Mouse (Mus musculus): ENCODE measurements around the gene Snhg11.

The Snhg11 gene

GRCm38 (mm10) chr2:158375443-158376122 lies at the start of gene Snhg11:
Gene Snhg11, plus strand, starts transcription at chr2:158375638.
- DNase-seq: peak; percentile 43

DNA sequence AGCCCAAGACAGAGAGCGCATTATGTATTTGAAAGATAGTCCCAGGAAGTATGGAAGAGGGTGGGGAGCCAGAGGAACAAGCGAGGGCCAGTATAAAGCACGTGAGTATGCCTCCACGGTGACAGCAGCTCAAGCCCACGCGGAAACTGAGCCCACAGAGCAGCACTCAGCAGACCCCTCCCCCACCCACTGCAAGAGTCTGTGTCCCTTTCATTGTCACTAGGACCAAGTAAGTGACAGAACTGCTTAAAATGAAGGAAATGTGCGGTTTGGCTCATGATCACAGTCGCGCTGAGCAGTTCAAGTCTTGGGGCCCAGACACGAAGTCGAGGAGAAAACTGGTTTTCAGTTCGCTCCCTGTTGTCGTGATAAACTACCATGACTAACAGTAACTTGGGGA lies 41.1 kb upstream of the Snhg11 start:
- DNase-seq: no peak

GRCm38 (mm10) chr2:158337698-158338097 lies 37.7 kb upstream of the Snhg11 start:
- DNase-seq: no peak

DNA sequence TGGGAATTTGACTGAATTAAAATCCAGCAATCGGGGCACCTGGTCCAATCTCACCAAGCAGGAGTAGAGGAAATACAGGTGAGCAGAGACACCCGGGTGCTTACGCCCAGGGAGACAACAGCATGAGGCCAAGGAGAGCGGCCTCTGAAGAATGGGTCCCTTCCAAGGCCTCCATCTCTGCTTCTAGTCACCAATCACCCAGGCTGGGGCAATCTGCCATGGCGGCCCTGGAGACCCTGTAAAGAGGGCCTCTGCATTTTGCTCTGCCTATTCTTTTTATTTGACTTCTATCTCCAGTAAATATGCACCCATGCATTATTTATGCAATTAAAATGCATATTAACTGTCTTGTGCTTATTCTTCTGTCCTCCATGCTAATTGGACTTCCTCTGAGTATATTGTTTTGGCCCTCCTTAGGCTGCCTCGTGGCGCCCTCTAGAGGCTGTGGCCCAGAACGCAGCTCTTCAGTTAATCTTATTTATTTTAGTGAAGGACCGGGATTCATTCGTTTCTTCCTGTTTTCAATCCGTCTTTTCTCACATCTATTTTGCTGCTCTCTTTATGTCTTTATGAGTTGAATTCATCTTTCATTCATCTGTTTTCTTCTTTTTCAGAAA lies 35.4 kb upstream of the Snhg11 start:
- DNase-seq: peak; percentile 67

- DNase-seq: no peak
Measured at GRCm38 (mm10) chr2:158341324-158341723, 34.1 kb upstream of the Snhg11 start.

DNA sequence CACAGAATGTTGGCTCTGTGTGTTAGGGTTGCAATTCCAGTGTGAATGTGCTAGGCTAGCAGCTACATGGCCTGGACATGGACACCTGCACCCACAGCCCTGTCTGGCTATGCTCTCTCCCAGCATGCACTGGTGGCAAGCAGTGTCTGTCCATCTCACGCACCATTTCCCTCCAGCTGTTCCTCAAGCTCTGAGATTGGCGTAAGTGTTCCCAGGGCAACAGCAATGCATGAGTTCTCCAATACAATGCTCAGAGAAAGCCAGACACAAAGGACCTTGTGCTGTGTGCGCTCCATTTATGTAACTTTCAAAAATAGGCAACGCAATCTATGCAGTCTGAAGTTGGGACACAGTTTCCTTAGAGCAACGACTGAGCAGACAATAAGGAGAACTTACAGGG lies 31.9 kb upstream of the Snhg11 start:
- no peak for DNase-seq

GRCm38 (mm10) chr2:158346467-158346866 lies 29.0 kb upstream of the Snhg11 start:
- no peak for DNase-seq

- DNase-seq: peak; percentile 72
Measured at GRCm38 (mm10) chr2:158347868-158348267, 27.6 kb upstream of the Snhg11 start.

DNA sequence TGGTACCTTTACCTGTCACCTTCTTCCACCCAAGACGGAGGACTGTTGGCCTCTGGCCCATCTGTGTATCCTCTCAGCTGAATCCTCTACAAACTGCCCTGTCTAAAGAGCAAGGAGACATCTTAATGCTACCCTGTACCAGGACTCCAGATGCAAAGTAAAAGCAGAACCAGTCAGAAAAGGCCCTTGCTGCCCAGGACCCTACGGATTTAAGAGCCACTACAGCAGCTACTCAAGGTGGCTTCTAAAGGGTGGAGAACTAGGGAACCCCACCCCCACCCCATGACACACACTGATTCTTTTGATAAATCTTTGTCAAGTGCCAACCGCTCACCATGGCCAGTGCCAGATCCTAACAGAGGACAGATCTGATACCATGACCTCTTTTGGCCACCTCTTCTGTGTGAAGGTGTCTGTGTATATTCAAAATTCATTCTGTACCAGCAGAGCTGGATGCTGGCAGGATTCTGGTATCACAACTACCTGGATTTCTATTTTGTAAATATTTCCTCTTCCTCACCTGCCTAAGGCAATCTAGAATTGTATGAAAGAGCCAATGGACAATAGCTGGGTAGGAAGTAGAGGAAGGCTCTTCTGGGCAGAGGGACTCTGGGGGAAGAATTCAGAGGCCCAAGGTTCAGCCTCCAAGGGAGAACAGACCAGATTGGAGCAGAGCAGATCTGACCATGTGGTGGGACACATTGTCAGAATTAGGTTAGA lies 22.5 kb upstream of the Snhg11 start:
- no peak for DNase-seq

DNA sequence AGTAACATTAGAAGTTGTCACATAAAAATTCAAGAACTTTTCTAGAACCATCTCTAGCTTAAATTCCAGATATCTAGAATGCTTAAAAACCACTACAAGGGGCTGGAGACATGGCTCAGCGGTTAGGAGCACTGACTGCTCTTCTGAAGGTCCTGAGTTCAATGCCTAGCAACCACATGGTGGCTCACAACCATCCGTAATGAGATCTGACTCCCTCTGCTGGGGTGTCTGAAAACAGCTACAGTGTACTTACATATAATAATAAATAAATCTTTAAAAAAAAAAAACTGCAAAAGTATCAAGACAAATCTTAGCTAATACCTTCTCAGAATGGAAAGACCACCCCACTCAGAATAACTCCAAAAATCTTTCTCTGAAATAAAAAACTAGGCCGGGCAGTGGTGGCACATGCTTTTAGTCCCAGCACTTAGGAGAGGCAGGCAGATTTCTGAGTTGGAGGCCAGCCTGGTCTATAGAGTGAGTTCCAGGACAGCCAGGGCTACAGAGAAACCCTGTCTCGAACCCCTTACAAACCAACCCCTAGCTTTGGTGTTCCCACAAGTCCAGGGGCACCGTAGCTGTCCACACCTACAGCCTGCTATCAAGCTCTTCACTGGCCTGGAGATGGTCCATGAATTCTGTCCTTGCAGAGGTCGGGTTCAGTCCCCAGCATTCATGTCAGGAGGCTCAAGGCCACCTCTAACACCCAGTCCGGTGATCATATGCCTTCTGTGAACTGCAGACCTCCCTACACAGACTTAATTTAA lies 20.9 kb upstream of the Snhg11 start:
- DNase-seq: no peak

DNA sequence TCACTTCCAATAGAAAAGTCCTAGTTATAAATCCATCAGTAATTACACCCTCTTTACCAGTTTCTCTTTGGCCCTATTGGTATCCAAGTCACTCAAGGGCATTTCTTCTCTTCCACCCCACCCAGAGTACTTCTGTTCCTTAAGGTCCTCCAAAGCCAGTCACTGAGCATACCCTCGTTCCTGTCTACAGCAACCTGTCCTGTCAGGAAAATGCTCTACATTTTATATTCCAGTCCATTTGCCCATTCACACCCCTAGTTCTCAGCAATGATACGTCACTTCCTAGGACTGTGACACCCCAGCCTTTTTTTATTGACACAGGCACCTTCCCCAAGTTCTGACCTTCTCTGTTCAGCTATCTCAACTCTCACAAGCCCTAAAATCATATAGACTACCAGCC lies 20.2 kb upstream of the Snhg11 start:
- DNase-seq: no peak

- no peak for DNase-seq
Measured at GRCm38 (mm10) chr2:158356121-158356520, 19.3 kb upstream of the Snhg11 start.

- DNase-seq: no peak
Measured at GRCm38 (mm10) chr2:158359757-158360620, 15.4 kb upstream of the Snhg11 start.

GRCm38 (mm10) chr2:158360873-158361677 lies 14.4 kb upstream of the Snhg11 start:
- peak; percentile 85 for DNase-seq

DNA sequence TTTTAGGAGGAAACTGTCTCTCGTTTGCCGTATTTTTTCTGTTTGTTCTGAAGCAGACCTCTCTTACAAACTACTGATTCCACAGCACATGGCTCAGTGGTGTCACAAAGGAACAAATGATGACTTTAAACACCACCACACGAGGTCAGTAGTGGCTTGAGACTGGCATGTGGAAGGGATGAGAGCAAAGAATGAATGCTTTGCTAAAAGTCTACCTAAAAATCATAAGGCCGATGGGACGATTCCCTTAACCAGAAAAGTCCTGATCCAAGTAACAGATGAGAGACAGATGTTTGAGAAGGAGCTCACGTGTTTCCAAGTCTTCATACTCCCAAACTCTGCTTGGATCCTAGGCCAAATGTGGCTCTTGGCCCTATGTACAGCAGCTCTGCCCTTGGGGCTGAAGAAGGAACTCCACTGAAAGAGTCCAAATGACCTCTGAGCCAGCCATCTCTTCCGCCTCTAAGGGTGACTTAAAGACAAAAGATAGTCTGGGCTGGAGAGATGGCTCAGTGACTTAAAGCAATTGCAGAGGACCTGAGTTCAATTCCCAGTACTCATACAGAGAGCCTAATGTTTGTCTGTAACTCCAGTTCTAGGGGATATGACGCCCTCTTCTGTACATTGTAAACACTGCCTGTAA lies 13.6 kb upstream of the Snhg11 start:
- no peak for DNase-seq

DNA sequence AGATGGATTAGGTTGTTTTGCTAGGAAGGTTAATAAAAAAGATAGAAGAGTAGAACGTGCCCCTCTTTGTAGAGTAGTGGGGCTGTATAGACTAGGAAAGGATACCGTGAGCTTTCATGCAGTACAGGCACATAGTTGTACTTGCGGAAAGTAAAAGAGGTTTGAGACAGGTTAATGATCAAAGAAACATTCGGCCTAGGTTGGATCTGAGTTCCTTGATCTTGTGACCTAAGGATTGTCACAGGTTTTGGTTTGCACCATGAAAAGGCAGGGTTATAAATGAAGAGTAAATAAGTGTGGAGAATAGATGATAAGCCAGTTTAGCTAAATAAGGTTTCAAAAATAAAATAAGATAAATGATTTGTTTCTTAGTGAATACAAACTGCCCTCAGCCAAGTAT lies 11.3 kb upstream of the Snhg11 start:
- no peak for DNase-seq

GRCm38 (mm10) chr2:158365099-158365850 lies 10.2 kb upstream of the Snhg11 start:
- no peak for DNase-seq

GRCm38 (mm10) chr2:158367654-158368053 lies 7.8 kb upstream of the Snhg11 start:
- no peak for DNase-seq

DNA sequence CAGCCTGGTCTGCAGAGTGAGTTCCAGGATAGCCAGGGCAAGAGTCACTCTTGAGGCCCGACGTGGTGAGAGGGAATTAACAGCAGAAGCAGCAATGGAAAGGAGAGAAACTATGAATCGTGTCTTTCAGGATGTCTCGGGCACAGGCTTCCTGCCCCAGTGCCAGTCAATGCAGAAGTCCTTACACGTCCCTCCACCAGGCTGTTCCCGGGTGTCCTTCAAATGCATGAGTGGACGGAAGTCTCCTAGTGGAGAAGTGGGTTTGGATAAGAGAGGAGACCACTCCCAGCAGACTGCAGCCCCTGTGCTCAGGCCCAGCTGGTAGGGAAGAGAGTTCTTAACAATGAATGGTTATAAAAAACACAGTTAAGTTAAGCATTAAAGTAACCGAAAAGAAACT lies 7.1 kb upstream of the Snhg11 start:
- DNase-seq: no peak

GRCm38 (mm10) chr2:158369474-158370172 lies 5.8 kb upstream of the Snhg11 start:
- DNase-seq: no peak

Data from lung, postnatal 14 days (tissue).